ENCODE assay signal across 7 mouse cellular contexts in genomic region chr2:133113642-133114041, GRCm38 (mm10).
DNase-seq lines count a peak whose midpoint lies in the region; ATAC-seq lines count a peak whose summit lies in the region.

No protein-coding gene starts in this region.

- peak; percentile 55 for ATAC-seq in forebrain, embryonic 14.5 days
- ATAC-seq in megakaryocyte, adult 5-6 weeks (ENCODE audit: poor library complexity, severe bottlenecking), result peak; percentile 72

- no peak overlapping the region for H3K4me2 ChIP-seq in forebrain, embryonic 14.5 days (ENCODE audit: low read length)

- no peak overlapping the region for H3K9ac ChIP-seq in forebrain, embryonic 14.5 days (ENCODE audit: low read length)

- no peaks in the 10 kb centered on the region for H3K4me1 ChIP-seq in forebrain, embryonic 14.5 days (ENCODE audit: control insufficient read depth, insufficient read depth, low read length)

- 24% methylated on average over 10 of the region's 10 CpGs for WGBS in forebrain, embryonic 14.5 days

- no peaks in the 10 kb centered on the region for H3K9me3 ChIP-seq in forebrain, embryonic 14.5 days (replicated peaks; ENCODE audit: control insufficient read depth, low read length)

- no peaks in the 10 kb centered on the region for H3K36me3 ChIP-seq in forebrain, embryonic 14.5 days (ENCODE audit: control insufficient read depth, insufficient read depth, low read length)

- H3K27me3 ChIP-seq in forebrain, embryonic 14.5 days (replicated peaks; ENCODE audit: control insufficient read depth, insufficient read depth, low read length), result no peaks in the 10 kb centered on the region

- no peak overlapping the region for H3K4me3 ChIP-seq in forebrain, embryonic 14.5 days (ENCODE audit: low read depth, low read length)

- DNase-seq in R1 (ENCODE audit: low read depth, low spot score), result peak; percentile 71
- peak; percentile 41 for DNase-seq in c-Kit-positive CD71-positive TER-119-negative erythroid progenitor cells, embryonic 14.5 days (ENCODE audit: low read depth)
- DNase-seq in forebrain, embryonic 14.5 days (ENCODE audit: low spot score), result peak; percentile 87
- peak; percentile 71 for DNase-seq in heart, postnatal 4 days
- DNase-seq in layer of hippocampus, postnatal 10 days (ENCODE audit: low spot score in 2 of 2), result peak; percentile 72 to 79
- peak; percentile 79 for DNase-seq in right cerebral cortex, postnatal 4 days

- no peak overlapping the region for H3K27ac ChIP-seq in forebrain, embryonic 14.5 days (ENCODE audit: low read depth, low read length)
